Mouse (Mus musculus) olfactory bulb, adult 2 months (tissue): ENCODE results near the gene Amz1.

Experiments
- CTCF ChIP-seq: fragments of 200-500 bp; IDR thresholded peaks from 2 replicates; pipeline ENCODE4 v1.5.1; 2012; ENCODE audit warnings: low read depth, mild to moderate bottlenecking, low read length, moderate library complexity; ENCODE audit not compliant: insufficient read depth
- POLR2A ChIP-seq: fragments of 200-500 bp; IDR thresholded peaks from 2 replicates; pipeline ENCODE4 v1.6.1; 2012; ENCODE audit warnings: mild to moderate bottlenecking, low read depth, low read length, moderate library complexity; ENCODE audit not compliant: insufficient read depth

GRCm38 (mm10) chr5:140772158-140772557 is 48.2 kb downstream of the Amz1 start:
- TF ChIP-seq POLR2A, result no peak
- no peak for TF ChIP-seq CTCF
